Mouse (Mus musculus) lung, postnatal 0 days (tissue): ENCODE data around the gene Creb3l2.

Experiments used
- CTCF ChIP-seq: IDR thresholded peaks from 2 replicates; pipeline ENCODE4 v1.5.1; 2016; ENCODE audit warnings: antibody characterized with exemption, mild to moderate bottlenecking
- EP300 ChIP-seq: IDR thresholded peaks from 2 replicates; pipeline ENCODE4 v1.6.1; 2016; ENCODE audit warnings: antibody characterized with exemption, mild to moderate bottlenecking, control low read depth

DNA sequence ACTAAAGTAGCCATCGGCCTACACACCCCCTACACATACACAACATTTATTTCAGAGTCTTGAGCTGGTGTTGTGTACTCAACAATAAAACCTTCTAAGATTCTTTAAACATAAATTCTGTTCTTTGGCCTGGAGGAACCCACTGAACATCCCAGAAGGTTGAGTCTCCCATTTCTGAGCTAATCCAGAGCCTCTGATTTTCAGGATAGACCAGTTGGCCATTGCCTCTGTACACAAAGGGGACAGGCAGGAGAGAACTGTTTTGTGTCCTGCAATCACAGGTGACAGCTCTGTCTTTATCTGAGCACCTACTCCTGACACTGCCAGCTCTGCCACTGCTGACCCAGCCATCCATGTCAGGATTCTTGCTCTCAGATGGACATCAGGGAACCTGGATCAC lies 150.8 kb downstream of the Creb3l2 start:
- no peak for TF ChIP-seq CTCF
- TF ChIP-seq EP300, result no peak
